Mouse (Mus musculus) adrenal gland, postnatal 10 days (tissue): ENCODE measurements around the gene Ccdc152. TPM values are rescaled to one million over a fixed set of nuclear protein-coding genes. Genes with fewer than 3 reads are reported as not detected.

Experiments
- total RNA-seq, 2 experiments: library from RNA; stranded (reverse); gene quantifications; 2 replicates each; pipeline ENCODE4 v1.2.3; 2021

The Ccdc152 gene
- total RNA-seq, 2 experiments from 2014 or later: not detected

Other genes with a start within 250 kb of the Ccdc152 start
- gene Selenop, start 35.0 kb downstream of the Ccdc152 start, total RNA-seq: 1,000 to 10,000 TPM in 1 of 2 experiments, 100 to 1,000 TPM in 1; 700 to 1,333 TPM